ENCODE assay signal across 8 mouse cellular contexts in genomic region chr8:9174865-9175565, GRCm38 (mm10).
DNase-seq lines count a peak whose midpoint lies in the region; ATAC-seq and TF ChIP-seq lines count a peak whose summit lies in the region.

No protein-coding gene starts in this region.

- H3K4me1 ChIP-seq in heart, adult 2 months (ENCODE audit: control insufficient read depth, insufficient read depth, low read length) = peaks cover 2% of the 10 kb centered on the region; the same call in 1 of the 2 replicates
- H3K4me1 ChIP-seq in heart, embryonic 12.5 days (replicated peaks) = no peaks in the 10 kb centered on the region
- no peaks in the 10 kb centered on the region for H3K4me1 ChIP-seq in MEL (ENCODE audit: control insufficient read depth in 1 of 2, insufficient read depth in 2 of 2, low read length in 2 of 2)
- H3K4me1 ChIP-seq in midbrain, embryonic 15.5 days = no peaks in the 10 kb centered on the region

- no peak for TF ChIP-seq POLR2A in heart, adult 2 months (IDR thresholded peaks at IDR 0.05; ENCODE audit: insufficient read depth, low read depth, low read length)
- TF ChIP-seq POLR2A in MEL (IDR thresholded peaks at IDR 0.05; ENCODE audit: control insufficient read depth in 1 of 2, insufficient read depth in 1 of 2, low read depth in 1 of 2, low read length in 2 of 2, poor library complexity in 1 of 2) = no peak

- no peaks in the 10 kb centered on the region for H3K36me3 ChIP-seq in heart, adult 2 months (ENCODE audit: control insufficient read depth, insufficient read depth, low read length)
- H3K36me3 ChIP-seq in heart, embryonic 12.5 days = no peaks in the 10 kb centered on the region
- H3K36me3 ChIP-seq in MEL (ENCODE audit: control insufficient read depth in 1 of 2, insufficient read depth in 2 of 2, low read length in 2 of 2) = no peaks in the 10 kb centered on the region
- H3K36me3 ChIP-seq in midbrain, embryonic 15.5 days (replicated peaks) = no peaks in the 10 kb centered on the region

- H3K9me3 ChIP-seq in heart, embryonic 12.5 days (replicated peaks) = 0 out of 2 replicates have a peak, but pooled peaks cover 5% of the 10 kb centered on the region
- no peaks in the 10 kb centered on the region for H3K9me3 ChIP-seq in MEL (replicated peaks; ENCODE audit: insufficient read depth, low read length)
- no peaks in the 10 kb centered on the region for H3K9me3 ChIP-seq in midbrain, embryonic 15.5 days

- H3K79me2 ChIP-seq in heart, adult 2 months (replicated peaks; ENCODE audit: control insufficient read depth, insufficient read depth, low read length) = no peaks in the 10 kb centered on the region
- H3K79me2 ChIP-seq in MEL (ENCODE audit: control insufficient read depth, insufficient read depth, low read length, poor library complexity) = no peaks in the 10 kb centered on the region

- 0 out of 2 replicates have a peak, but pooled peaks have one; percentile 11 for TF ChIP-seq EP300 in heart, adult 2 months (IDR thresholded peaks at IDR 0.05; ENCODE audit: insufficient read depth, low read depth, low read length)
- TF ChIP-seq EP300 in MEL (IDR thresholded peaks at IDR 0.05; ENCODE audit: low read depth in 1 of 2, low read length in 2 of 2) = no peak

- peak; percentile 96 for TF ChIP-seq CTCF in heart, adult 2 months (IDR thresholded peaks at IDR 0.05)
- peak; percentile 17 to 25 (median 19); a peak in 2 of 6 replicates for TF ChIP-seq CTCF in MEL (IDR thresholded peaks at IDR 0.05 in 2 of 3, conservative IDR thresholded peaks at IDR 0.05 in 1 of 3; ENCODE audit: control insufficient read depth in 1 of 3, insufficient read depth in 1 of 3, low read depth in 2 of 3, low read length in 3 of 3, poor library complexity in 1 of 3, severe bottlenecking in 1 of 3)

- H3K9ac ChIP-seq in heart, adult 2 months (ENCODE audit: low read depth, low read length) = no peak overlapping the region
- H3K9ac ChIP-seq in heart, embryonic 12.5 days = no peak overlapping the region
- H3K9ac ChIP-seq in MEL (ENCODE audit: control insufficient read depth, low read depth, low read length, poor library complexity, severe bottlenecking) = no peak overlapping the region
- H3K9ac ChIP-seq in midbrain, embryonic 15.5 days = no peak overlapping the region

- H3K27ac ChIP-seq in heart, adult 2 months = no peak overlapping the region
- no peak overlapping the region for H3K27ac ChIP-seq in heart, embryonic 12.5 days (ENCODE audit: poor library complexity, severe bottlenecking)
- no peak overlapping the region for H3K27ac ChIP-seq in MEL (ENCODE audit: control insufficient read depth, low read depth, low read length)
- no peak overlapping the region for H3K27ac ChIP-seq in midbrain, embryonic 15.5 days

- intact Hi-C loops in heart, adult 2 months (cut with DNase I) = loop anchor here (5.0 to 10.0 kb wide), 3 partner anchors 178 to 513 kb away; partner anchors contain the start of gene Efnb2

- no peaks in the 10 kb centered on the region for H3K27me3 ChIP-seq in heart, adult 2 months (ENCODE audit: control insufficient read depth, insufficient read depth, low read length)
- 0 out of 2 replicates have a peak, but pooled peaks cover 4% of the 10 kb centered on the region for H3K27me3 ChIP-seq in heart, embryonic 12.5 days (replicated peaks)
- H3K27me3 ChIP-seq in MEL (ENCODE audit: control insufficient read depth in 1 of 2, insufficient read depth in 2 of 2, low read length in 2 of 2) = no peaks in the 10 kb centered on the region
- no peaks in the 10 kb centered on the region for H3K27me3 ChIP-seq in midbrain, embryonic 15.5 days (replicated peaks)

- DNase-seq in heart, adult 2 months = peak; percentile 9 to 68
- DNase-seq in MEL (ENCODE audit: low read depth, low spot score) = peak; percentile 13
- DNase-seq in cerebellum, postnatal 4 days (ENCODE audit: low spot score in 2 of 2) = peak; percentile 59 to 74
- DNase-seq in layer of hippocampus, postnatal 25 days (ENCODE audit: extremely low spot score in 1 of 2, low spot score in 1 of 2) = peak; percentile 56 to 92
- DNase-seq in yolk sac, embryonic 10.5 days (ENCODE audit: low spot score) = peak; percentile 13

- 20% methylated on average over 9 of the region's 9 CpGs for WGBS in heart, adult 2 months
- 29% methylated on average over 9 of the region's 9 CpGs for WGBS in heart, embryonic 12.5 days
- WGBS in midbrain, embryonic 15.5 days = 33% methylated on average over 9 of the region's 9 CpGs

- ATAC-seq in heart, embryonic 12.5 days (ENCODE audit: insufficient number of reproducible peaks, low FRiP score) = no peak
- peak; percentile 92 for ATAC-seq in granulocyte monocyte progenitor cell, adult 5-6 weeks (replicated peaks; ENCODE audit: poor library complexity, severe bottlenecking)
- ATAC-seq in midbrain, embryonic 15.5 days (replicated peaks) = 0 out of 2 replicates have a peak, but pooled peaks have one; percentile 33

- no peak overlapping the region for H3K4me2 ChIP-seq in heart, embryonic 12.5 days
- H3K4me2 ChIP-seq in midbrain, embryonic 15.5 days = no peak overlapping the region

- no peak overlapping the region for H3K4me3 ChIP-seq in heart, adult 2 months
- no peak overlapping the region for H3K4me3 ChIP-seq in heart, embryonic 12.5 days
- no peak overlapping the region for H3K4me3 ChIP-seq in MEL (ENCODE audit: control insufficient read depth in 1 of 2, insufficient read depth in 1 of 2, low read depth in 2 of 2, low read length in 2 of 2)
- H3K4me3 ChIP-seq in midbrain, embryonic 15.5 days = no peak overlapping the region

- peak; percentile 34 for TF ChIP-seq RAD21 in MEL (IDR thresholded peaks at IDR 0.05; ENCODE audit: low read depth, low read length)

TF ChIP-seq in MEL, 35 proteins besides CTCF, POLR2A, EP300 and RAD21:
- TF ChIP-seq E2F4 (IDR thresholded peaks at IDR 0.05; ENCODE audit: borderline replicate concordance, low read depth, low read length) = no peak
- peak; percentile 28 for TF ChIP-seq SMC3 (IDR thresholded peaks at IDR 0.05; ENCODE audit: low read depth, low read length)

Comparison
In these comparisons a context has a peak if more than half of its experiments do, and no peak if none do; other contexts are left out.
1. DNase-seq: peak in every context shown above with its lines; median percentile 74 in layer of hippocampus, postnatal 25 days; 66 in cerebellum, postnatal 4 days; 38 in heart, adult 2 months; 13 in MEL; 13 in yolk sac, embryonic 10.5 days.